Mouse (Mus musculus) erythroblast, embryonic 14.5 days (primary cell): Measurements from ENCODE around the gene Sh3gl2.

Experiments used
- GATA1 ChIP-seq: IDR thresholded peaks from 2 replicates; pipeline ENCODE4 v1.6.1; 2012; ENCODE audit warnings: low read length, inconsistent platforms, mixed read lengths
- TAL1 ChIP-seq: IDR thresholded peaks from 3 replicates; pipeline ENCODE4 v1.6.1; 2012; ENCODE audit warnings: low read length, inconsistent platforms, mixed read lengths

- TF ChIP-seq TAL1: no peak
- TF ChIP-seq GATA1: no peak
Measured at GRCm38 (mm10) chr4:85398765-85399164, 193.8 kb downstream of the Sh3gl2 start.
